Mouse (Mus musculus) CH12.LX (cell line): Measurements from ENCODE around the gene Nt5m. TPM values are rescaled to one million over a fixed set of nuclear protein-coding genes. Genes with fewer than 3 reads are reported as not detected.

ENCODE experiments used
- DNase-seq: peaks from one replicate; pipeline ENCODE4 v3.0.0-alpha.2; 2013; ENCODE audit errors: extremely low read depth
- H3K27ac ChIP-seq: 2 replicates; pipeline ENCODE4 v1.5.1; 2012; ENCODE audit warnings: low read depth, mild to moderate bottlenecking, control low read depth, moderate library complexity; ENCODE audit not compliant: insufficient read depth
- H3K27me3 ChIP-seq: replicated peaks from 2 replicates; pipeline ENCODE3; 2012; ENCODE audit warnings: inconsistent platforms
- H3K36me3 ChIP-seq, 2 experiments: replicated peaks in 1 of 2; 2 replicates each; pipeline versions ENCODE3 to v1.6.1; 2012; ENCODE audit warnings: inconsistent platforms in 1 of 2, low read length in 1 of 2, mild to moderate bottlenecking in 1 of 2, mixed read lengths in 1 of 2, moderate library complexity in 1 of 2; ENCODE audit not compliant: control insufficient read depth in 1 of 2, insufficient read depth in 1 of 2
- H3K4me1 ChIP-seq, 2 experiments: 2 replicates each; pipeline ENCODE4 v1.6.1; 2012; ENCODE audit warnings: inconsistent platforms in 1 of 2, moderate library complexity in 1 of 2; ENCODE audit not compliant: insufficient read depth in 2 of 2, control insufficient read depth in 1 of 2
- H3K4me2 ChIP-seq: 2 replicates; pipeline ENCODE4 v1.6.1; 2012; ENCODE audit warnings: low read depth, mild to moderate bottlenecking, control low read depth; ENCODE audit not compliant: poor library complexity, insufficient read depth, severe bottlenecking
- H3K4me3 ChIP-seq, 3 experiments: fragments of 150-350 bp in 1 of 3; sonication (generic) in 1 of 3; replicated peaks in 1 of 3; 2 replicates each; pipeline versions ENCODE3 to v1.5.1; 2011 to 2012; ENCODE audit warnings: low read depth in 2 of 3, low read length in 2 of 3, mild to moderate bottlenecking in 2 of 3, moderate library complexity in 2 of 3, control low read depth in 1 of 3, improper control_type of control experiment in 1 of 3, inconsistent platforms in 1 of 3, mixed read lengths in 1 of 3; ENCODE audit not compliant: poor library complexity in 1 of 3
- H3K79me2 ChIP-seq: replicated peaks from 2 replicates; pipeline ENCODE4 v1.6.1; 2012; ENCODE audit warnings: mild to moderate bottlenecking, moderate library complexity; ENCODE audit not compliant: control insufficient read depth, poor library complexity, insufficient read depth, severe bottlenecking; ENCODE audit errors: extremely low read depth
- H3K9ac ChIP-seq: 2 replicates; pipeline ENCODE4 v1.6.1; 2012; ENCODE audit warnings: low read depth, mild to moderate bottlenecking, control low read depth, moderate library complexity; ENCODE audit not compliant: insufficient read depth
- H3K9me3 ChIP-seq: replicated peaks from 2 replicates; pipeline ENCODE3; 2012; ENCODE audit warnings: low read length, inconsistent platforms, mixed read lengths
- CHD2 ChIP-seq: IDR thresholded peaks from 2 replicates; pipeline ENCODE4 v1.6.1; 2011; ENCODE audit warnings: low read length, improper control_type of control experiment
- GABPA ChIP-seq: IDR thresholded peaks from 2 replicates; pipeline ENCODE4 v1.6.1; 2012; ENCODE audit warnings: low read depth, low read length, improper control_type of control experiment, inconsistent platforms; ENCODE audit not compliant: insufficient replicate concordance
- HCFC1 ChIP-seq: IDR thresholded peaks from 2 replicates; pipeline ENCODE4 v1.6.1; 2012; ENCODE audit warnings: low read depth, mild to moderate bottlenecking, inconsistent platforms, low read length, improper control_type of control experiment
- IRF4 ChIP-seq: IDR thresholded peaks from 2 replicates; pipeline ENCODE4 v1.6.1; 2014; ENCODE audit warnings: low read depth, mild to moderate bottlenecking, inconsistent platforms, low read length, improper control_type of control experiment
- JUN ChIP-seq: IDR thresholded peaks from 2 replicates; pipeline ENCODE4 v1.6.1; 2011; ENCODE audit warnings: low read depth, mild to moderate bottlenecking, low read length, improper control_type of control experiment, moderate library complexity; ENCODE audit not compliant: insufficient read depth
- MAZ ChIP-seq: IDR thresholded peaks from 2 replicates; pipeline ENCODE4 v1.6.1; 2012; ENCODE audit warnings: low read depth, mild to moderate bottlenecking, inconsistent platforms, low read length, improper control_type of control experiment, moderate library complexity
- MEF2A ChIP-seq: IDR thresholded peaks from 2 replicates; pipeline ENCODE4 v1.6.1; 2014; ENCODE audit warnings: low read depth, mild to moderate bottlenecking, inconsistent platforms, low read length, improper control_type of control experiment, borderline replicate concordance
- MYC ChIP-seq: IDR thresholded peaks from 2 replicates; pipeline ENCODE4 v1.6.1; 2011; ENCODE audit warnings: low read depth, mild to moderate bottlenecking, improper control_type of control experiment, low read length
- NRF1 ChIP-seq: IDR thresholded peaks from 2 replicates; pipeline ENCODE4 v1.6.1; 2014; ENCODE audit warnings: low read depth, mild to moderate bottlenecking, inconsistent platforms, low read length, improper control_type of control experiment, moderate library complexity
- RCOR1 ChIP-seq: conservative IDR thresholded peaks from 2 replicates; pipeline ENCODE4 v1.6.1; 2012; ENCODE audit warnings: low read depth, mild to moderate bottlenecking, inconsistent platforms, low read length, improper control_type of control experiment
- SIN3A ChIP-seq: IDR thresholded peaks from 2 replicates; pipeline ENCODE4 v1.6.1; 2012; ENCODE audit warnings: low read length, improper control_type of control experiment, inconsistent platforms
- SMC3 ChIP-seq: IDR thresholded peaks from 2 replicates; pipeline ENCODE4 v1.6.1; 2011; ENCODE audit warnings: low read depth, low read length, improper control_type of control experiment
- TBP ChIP-seq: conservative IDR thresholded peaks from 2 replicates; pipeline ENCODE4 v1.6.1; 2011; ENCODE audit warnings: low read depth, low read length, improper control_type of control experiment
- TCF12 ChIP-seq: IDR thresholded peaks from 2 replicates; pipeline ENCODE4 v1.6.1; 2014; ENCODE audit warnings: low read depth, mild to moderate bottlenecking, inconsistent platforms, low read length, improper control_type of control experiment
- USF2 ChIP-seq: conservative IDR thresholded peaks from 2 replicates; pipeline ENCODE4 v1.6.1; 2011; ENCODE audit warnings: low read depth, low read length, improper control_type of control experiment
- ZC3H11A ChIP-seq: IDR thresholded peaks from 2 replicates; pipeline ENCODE4 v1.6.1; 2012; ENCODE audit warnings: low read depth, mild to moderate bottlenecking, inconsistent platforms, low read length, improper control_type of control experiment
- ZMIZ1 ChIP-seq: IDR thresholded peaks from 2 replicates; pipeline ENCODE4 v1.6.1; 2012; ENCODE audit warnings: low read depth, mild to moderate bottlenecking, inconsistent platforms, low read length, improper control_type of control experiment
- dilution Hi-C: fragments of 300-500 bp; cut with MboI; formaldehyde crosslinking; loops from 2 replicates; pipeline ENCODE4 v1.14.3; 2020; ENCODE audit warnings: low sequenced_read_pairs; ENCODE audit not compliant: extremely low pct_unique_long_range_greater_than_20kb, extremely low pct_ligation_motif_present
- in situ Hi-C: fragments of 300-500 bp; cut with MboI; formaldehyde crosslinking; loops from 3 replicates; pipeline ENCODE4 v1.14.3; 2019; ENCODE audit warnings: low sequenced_read_pairs, low pct_ligation_motif_present, low pct_unique_long_range_greater_than_20kb, mixed read lengths
- polyA plus RNA-seq: library from polyadenylated mRNA; unstranded; fragments of >175 nt; gene quantifications from 2 replicates; pipeline ENCODE4 v1.2.1, GENCODE M21; 2012; ENCODE audit warnings: low read depth; ENCODE audit not compliant: insufficient read length
- total RNA-seq, 2 experiments: library from RNA; depleted of rRNA; stranded (reverse); fragments of 300-350 nt in 1 of 2; fragments of >200 nt in 1 of 2; gene quantifications; 2 replicates each; pipeline ENCODE4 v1.2.3; 2012 to 2014

The Nt5m gene
- total and polyA plus RNA-seq, 3 experiments = 22.3 to 25.7 (median 24.3) TPM

DNA sequence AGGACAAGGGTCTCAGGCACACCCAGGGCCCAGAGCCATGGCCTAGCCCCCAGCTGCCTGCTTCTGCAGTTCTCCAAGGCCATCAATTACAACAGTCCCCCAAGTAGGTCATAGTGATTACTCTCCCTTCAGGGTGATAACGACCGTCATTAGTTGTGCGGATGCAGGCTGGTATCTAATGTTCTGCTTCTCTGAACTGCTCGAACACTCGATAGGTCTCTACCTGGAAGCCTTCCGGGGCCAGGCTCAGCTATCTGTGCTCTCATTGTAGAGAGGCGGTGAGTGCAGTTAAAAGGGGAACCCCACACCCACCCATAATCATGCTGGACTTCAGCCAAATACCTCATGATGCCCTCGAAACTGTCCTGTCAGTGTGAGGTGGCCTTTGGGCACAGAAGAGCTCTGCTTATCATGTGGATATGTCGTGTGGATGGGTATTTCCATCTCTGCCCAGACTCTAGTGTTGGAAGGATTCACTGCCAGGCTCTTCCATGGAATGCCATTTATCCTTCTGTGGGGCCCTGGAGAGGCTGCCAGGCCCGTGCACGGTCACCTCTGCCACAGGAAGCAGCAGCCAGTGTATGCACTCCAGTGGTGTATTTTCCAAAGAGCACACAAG, 58.8 kb downstream of the Nt5m start:
- no peaks in the 10 kb centered on the region for H3K79me2 ChIP-seq
- in situ Hi-C loops = no loop called here

GRCm38 (mm10) chr11:59899711-59900685, 60.8 kb downstream of the Nt5m start:
- TF ChIP-seq IRF4 (0 out of 2 replicates have a peak, but pooled peaks have one; percentile 21), TCF12 (peak; percentile 33; the same call in 1 of the 2 replicates), GABPA (no peak)
- dilution Hi-C loops = no loop called here
- Histone ChIP-seq H3K9me3 (no peaks in the 10 kb centered on the region), H3K4me2 (no peak overlapping the region), H3K36me3 (no peaks in the 10 kb centered on the region), H3K9ac (no peak overlapping the region), H3K27ac (no peak overlapping the region), H3K4me3 (no peak overlapping the region), H3K27me3 (peaks cover 8% of the 10 kb centered on the region), H3K4me1 (peaks cover 7 to 60% of the 10 kb centered on the region in 2 experiments), H3K79me2 (no peaks in the 10 kb centered on the region)
- DNase-seq = no peak
- in situ Hi-C loops = no loop called here

More for the DNA sequence above, 58.8 kb downstream of the Nt5m start:
- Histone ChIP-seq H3K27ac (no peak overlapping the region), H3K9me3 (no peaks in the 10 kb centered on the region), H3K4me1 (peaks cover 21 to 79% of the 10 kb centered on the region in 2 experiments), H3K4me3 (no peak overlapping the region), H3K9ac (no peak overlapping the region), H3K36me3 (no peaks in the 10 kb centered on the region), H3K4me2 (no peak overlapping the region), H3K27me3 (peaks cover 4% of the 10 kb centered on the region)
- no peak for DNase-seq
- dilution Hi-C loops = no loop called here
- no peak for TF ChIP-seq ZC3H11A
- TF ChIP-seq MAZ = no peak
- no peak for TF ChIP-seq RCOR1
- no peak for TF ChIP-seq HCFC1
- no peak for TF ChIP-seq ZMIZ1
- TF ChIP-seq TBP = no peak

GRCm38 (mm10) chr11:59900995-59901394, 61.7 kb downstream of the Nt5m start:
- H3K79me2 ChIP-seq = no peaks in the 10 kb centered on the region
- in situ Hi-C loops = no loop called here
- peaks cover 6 to 50% of the 10 kb centered on the region in 2 experiments; a peak in 3 of 4 replicates for H3K4me1 ChIP-seq
- TF ChIP-seq SIN3A = no peak
- TF ChIP-seq SMC3 = no peak
- no peak for TF ChIP-seq USF2
- no peak for TF ChIP-seq MYC
- no peak for TF ChIP-seq TCF12
- no peak for TF ChIP-seq RCOR1
- TF ChIP-seq MEF2A = no peak
- TF ChIP-seq NRF1 = no peak
- TF ChIP-seq CHD2 = no peak
- TF ChIP-seq JUN = no peak
- TF ChIP-seq, all 38 proteins: peak for 0
- Histone ChIP-seq H3K27me3 (peaks cover 13% of the 10 kb centered on the region), H3K9me3 (no peaks in the 10 kb centered on the region), H3K9ac (no peak overlapping the region), H3K4me2 (no peak overlapping the region), H3K4me3 (no peak overlapping the region), H3K36me3 (no peaks in the 10 kb centered on the region), H3K27ac (no peak overlapping the region)
- dilution Hi-C loops = no loop called here
- DNase-seq = no peak
